Mouse (Mus musculus): Measurements from ENCODE around the gene Ucn3.

The Ucn3 gene

DNA sequence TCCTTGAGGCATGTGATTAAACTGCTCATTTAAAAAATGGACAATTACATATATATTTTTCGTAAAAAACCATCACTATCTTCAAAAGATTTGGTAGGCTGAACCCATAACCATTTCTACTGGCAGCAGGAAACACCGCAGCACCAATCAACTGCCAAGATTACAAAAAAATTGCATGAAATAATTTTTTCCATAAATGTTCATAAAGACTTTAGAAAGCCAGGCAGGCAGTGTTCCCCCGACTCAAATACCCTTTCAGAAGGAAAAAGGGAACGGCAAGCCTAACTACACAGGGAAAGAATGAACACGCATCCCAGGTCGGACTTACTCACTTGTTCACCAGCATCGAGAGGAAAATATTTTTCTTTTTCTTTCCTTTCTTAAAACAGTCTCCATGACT is 52.5 kb downstream of the Ucn3 start:
- DNase-seq (ENCODE audit: low spot score in 2 of 2), result no peak

DNA sequence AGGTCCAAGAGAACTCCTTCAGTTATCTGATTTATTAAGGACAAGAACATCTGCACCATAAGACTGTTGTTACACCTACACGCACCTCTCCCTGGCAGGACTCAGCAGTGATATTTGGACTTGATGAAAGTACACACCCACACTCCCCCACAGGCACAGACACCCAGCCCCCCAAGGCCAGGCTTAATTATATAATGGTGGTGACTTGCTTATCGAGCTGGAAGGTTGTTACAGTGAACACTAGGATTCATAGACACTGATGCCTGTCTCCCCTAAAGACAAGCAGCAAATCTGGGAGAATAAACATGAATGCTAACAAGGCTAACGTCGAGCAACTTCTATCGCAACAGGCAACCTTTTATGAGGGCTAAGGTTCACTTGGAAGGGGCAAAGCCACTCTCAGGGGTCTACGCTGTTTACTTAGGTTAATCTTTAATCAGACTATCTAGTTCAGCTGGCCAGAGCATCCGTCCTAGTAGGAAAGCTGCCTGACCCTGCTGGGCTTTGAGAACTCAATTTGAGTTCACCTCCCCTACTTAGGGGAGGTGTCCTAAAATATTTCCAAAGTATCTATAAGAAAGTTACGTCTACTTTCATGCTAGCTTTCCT is 53.6 kb downstream of the Ucn3 start:
- DNase-seq (ENCODE audit: low spot score in 2 of 2), result no peak
